Mouse (Mus musculus): ENCODE measurements at regions not wholly inside any gene's neighbourhood (a gene's known extent, or its start where the extent isn't known, plus 50 kb on each side); places are given as distances from the start of the nearest gene placed in this dataset.

- Histone ChIP-seq H3K79me3 (ENCODE audit: low read depth) (no peaks in the 10 kb centered on the region), H3K79me2 (ENCODE audit: control insufficient read depth, insufficient read depth) (no peaks in the 10 kb centered on the region), H3K4me3 (ENCODE audit: insufficient read depth, poor library complexity, severe bottlenecking) (no peak overlapping the region), H3K27me3 (ENCODE audit: control insufficient read depth, insufficient read depth, insufficient read length) (no peaks in the 10 kb centered on the region), H3ac (ENCODE audit: control insufficient read depth, insufficient read length, low read depth) (no peak overlapping the region), H3K36me3 (ENCODE audit: control insufficient read depth, insufficient read depth) (no peaks in the 10 kb centered on the region)
- no peak for TF ChIP-seq MYOD1 (IDR thresholded peaks at IDR 0.05; ENCODE audit: control insufficient read depth, insufficient read length, low read depth)
- TF ChIP-seq MYOG (IDR thresholded peaks at IDR 0.05; ENCODE audit: control insufficient read depth, extremely low read depth, insufficient read length), result no peak
- TF ChIP-seq CTCF (IDR thresholded peaks at IDR 0.05; ENCODE audit: control insufficient read depth, insufficient read depth, insufficient read length), result no peak
- TF ChIP-seq USF1 (IDR thresholded peaks at IDR 0.05; ENCODE audit: low read depth), result no peak
- no peak for TF ChIP-seq CEBPB (IDR thresholded peaks at IDR 0.05; ENCODE audit: low read depth)
- TF ChIP-seq MAX (IDR thresholded peaks at IDR 0.05), result no peak
- no peak for TF ChIP-seq FOSL1 (IDR thresholded peaks at IDR 0.05; ENCODE audit: insufficient read depth, low read length, poor library complexity, severe bottlenecking)
Observed at GRCm38 (mm10) chr9:103894376-103894775, 108.0 kb upstream of the Nphp3 start.

GRCm38 (mm10) chr9:103899311-103899710 is 103.0 kb upstream of the Nphp3 start:
- H3K4me3 ChIP-seq (ENCODE audit: insufficient read depth, poor library complexity, severe bottlenecking), result no peak overlapping the region
- no peaks in the 10 kb centered on the region for H3K79me2 ChIP-seq (ENCODE audit: control insufficient read depth, insufficient read depth)
- H3K36me3 ChIP-seq (ENCODE audit: control insufficient read depth, insufficient read depth), result no peaks in the 10 kb centered on the region
- no peak overlapping the region for H3ac ChIP-seq (ENCODE audit: control insufficient read depth, insufficient read length, low read depth)
- no peak for TF ChIP-seq MYOG (IDR thresholded peaks at IDR 0.05; ENCODE audit: control insufficient read depth, extremely low read depth, insufficient read length)
- TF ChIP-seq MYOD1 (IDR thresholded peaks at IDR 0.05; ENCODE audit: control insufficient read depth, insufficient read length, low read depth), result peak; percentile 36
- TF ChIP-seq FOSL1 (IDR thresholded peaks at IDR 0.05; ENCODE audit: insufficient read depth, low read length, poor library complexity, severe bottlenecking), result no peak
- no peak for TF ChIP-seq USF1 (IDR thresholded peaks at IDR 0.05; ENCODE audit: low read depth)
- no peak for TF ChIP-seq MAX (IDR thresholded peaks at IDR 0.05)
- no peak for TF ChIP-seq CTCF (IDR thresholded peaks at IDR 0.05; ENCODE audit: control insufficient read depth, insufficient read depth, insufficient read length)
- no peak for TF ChIP-seq CEBPB (IDR thresholded peaks at IDR 0.05; ENCODE audit: low read depth)
- no peaks in the 10 kb centered on the region for H3K27me3 ChIP-seq (ENCODE audit: control insufficient read depth, insufficient read depth, insufficient read length)
- H3K79me3 ChIP-seq (ENCODE audit: low read depth), result no peaks in the 10 kb centered on the region

GRCm38 (mm10) chr9:103911347-103911746 is 91.0 kb upstream of the Nphp3 start:
- no peak for TF ChIP-seq FOSL1 (IDR thresholded peaks at IDR 0.05; ENCODE audit: insufficient read depth, low read length, poor library complexity, severe bottlenecking)
- Histone ChIP-seq H3K79me2 (ENCODE audit: control insufficient read depth, insufficient read depth) (no peaks in the 10 kb centered on the region), H3K4me3 (ENCODE audit: insufficient read depth, poor library complexity, severe bottlenecking) (no peak overlapping the region), H3ac (ENCODE audit: control insufficient read depth, insufficient read length, low read depth) (no peak overlapping the region), H3K79me3 (ENCODE audit: low read depth) (no peaks in the 10 kb centered on the region), H3K36me3 (ENCODE audit: control insufficient read depth, insufficient read depth) (no peaks in the 10 kb centered on the region), H3K27me3 (ENCODE audit: control insufficient read depth, insufficient read depth, insufficient read length) (no peaks in the 10 kb centered on the region)

GRCm38 (mm10) chr9:103915126-103915525 is 87.2 kb upstream of the Nphp3 start:
- TF ChIP-seq MYOG (IDR thresholded peaks at IDR 0.05; ENCODE audit: control insufficient read depth, extremely low read depth, insufficient read length) (no peak), MYOD1 (IDR thresholded peaks at IDR 0.05; ENCODE audit: control insufficient read depth, insufficient read length, low read depth) (no peak), MAX (IDR thresholded peaks at IDR 0.05) (no peak), FOSL1 (IDR thresholded peaks at IDR 0.05; ENCODE audit: insufficient read depth, low read length, poor library complexity, severe bottlenecking) (no peak), CTCF (IDR thresholded peaks at IDR 0.05; ENCODE audit: control insufficient read depth, insufficient read depth, insufficient read length) (no peak)
- Histone ChIP-seq H3K4me3 (ENCODE audit: insufficient read depth, poor library complexity, severe bottlenecking) (no peak overlapping the region), H3K27me3 (ENCODE audit: control insufficient read depth, insufficient read depth, insufficient read length) (no peaks in the 10 kb centered on the region), H3K36me3 (ENCODE audit: control insufficient read depth, insufficient read depth) (no peaks in the 10 kb centered on the region), H3K79me2 (ENCODE audit: control insufficient read depth, insufficient read depth) (no peaks in the 10 kb centered on the region), H3ac (ENCODE audit: control insufficient read depth, insufficient read length, low read depth) (no peak overlapping the region), H3K79me3 (ENCODE audit: low read depth) (no peaks in the 10 kb centered on the region)

GRCm38 (mm10) chr9:103917771-103918170 is 84.6 kb upstream of the Nphp3 start:
- no peaks in the 10 kb centered on the region for H3K79me3 ChIP-seq (ENCODE audit: low read depth)
- H3K27me3 ChIP-seq (ENCODE audit: control insufficient read depth, insufficient read depth, insufficient read length), result no peaks in the 10 kb centered on the region
- no peak for TF ChIP-seq CEBPB (IDR thresholded peaks at IDR 0.05; ENCODE audit: low read depth)
- no peak for TF ChIP-seq FOSL1 (IDR thresholded peaks at IDR 0.05; ENCODE audit: insufficient read depth, low read length, poor library complexity, severe bottlenecking)
- TF ChIP-seq MYOD1 (IDR thresholded peaks at IDR 0.05; ENCODE audit: control insufficient read depth, insufficient read length, low read depth), result no peak
- TF ChIP-seq MYOG (IDR thresholded peaks at IDR 0.05; ENCODE audit: control insufficient read depth, extremely low read depth, insufficient read length), result no peak
- no peak for TF ChIP-seq CTCF (IDR thresholded peaks at IDR 0.05; ENCODE audit: control insufficient read depth, insufficient read depth, insufficient read length)
- no peak for TF ChIP-seq USF1 (IDR thresholded peaks at IDR 0.05; ENCODE audit: low read depth)
- no peak for TF ChIP-seq MAX (IDR thresholded peaks at IDR 0.05)

GRCm38 (mm10) chr9:103922356-103922755 is 80.0 kb upstream of the Nphp3 start:
- TF ChIP-seq CTCF (IDR thresholded peaks at IDR 0.05; ENCODE audit: control insufficient read depth, insufficient read depth, insufficient read length) (no peak), USF1 (IDR thresholded peaks at IDR 0.05; ENCODE audit: low read depth) (no peak), FOSL1 (IDR thresholded peaks at IDR 0.05; ENCODE audit: insufficient read depth, low read length, poor library complexity, severe bottlenecking) (no peak), MAX (IDR thresholded peaks at IDR 0.05) (no peak), MYOG (IDR thresholded peaks at IDR 0.05; ENCODE audit: control insufficient read depth, extremely low read depth, insufficient read length) (no peak), MYOD1 (IDR thresholded peaks at IDR 0.05; ENCODE audit: control insufficient read depth, insufficient read length, low read depth) (no peak)
- Histone ChIP-seq H3K27me3 (ENCODE audit: control insufficient read depth, insufficient read depth, insufficient read length) (no peaks in the 10 kb centered on the region), H3K4me3 (ENCODE audit: insufficient read depth, poor library complexity, severe bottlenecking) (no peak overlapping the region)

More at GRCm38 (mm10) chr9:103917771-103918170, 84.6 kb upstream of the Nphp3 start:
- Histone ChIP-seq H3K36me3 (ENCODE audit: control insufficient read depth, insufficient read depth) (no peaks in the 10 kb centered on the region), H3K79me2 (ENCODE audit: control insufficient read depth, insufficient read depth) (no peaks in the 10 kb centered on the region), H3ac (ENCODE audit: control insufficient read depth, insufficient read length, low read depth) (no peak overlapping the region), H3K4me3 (ENCODE audit: insufficient read depth, poor library complexity, severe bottlenecking) (no peak overlapping the region)

More at GRCm38 (mm10) chr9:103922356-103922755, 80.0 kb upstream of the Nphp3 start:
- no peaks in the 10 kb centered on the region for H3K36me3 ChIP-seq (ENCODE audit: control insufficient read depth, insufficient read depth)
- no peaks in the 10 kb centered on the region for H3K79me3 ChIP-seq (ENCODE audit: low read depth)
- H3K79me2 ChIP-seq (ENCODE audit: control insufficient read depth, insufficient read depth), result no peaks in the 10 kb centered on the region
- no peak overlapping the region for H3ac ChIP-seq (ENCODE audit: control insufficient read depth, insufficient read length, low read depth)

All from C2C12 (cell line).